Mouse (Mus musculus): ENCODE results near the gene Trpm3.
"Not testable (repeated sequence)": the region's sequence is repeated elsewhere in the genome, so short reads cannot be mapped to it uniquely, and the experiment has no call there.

The Trpm3 gene

DNA sequence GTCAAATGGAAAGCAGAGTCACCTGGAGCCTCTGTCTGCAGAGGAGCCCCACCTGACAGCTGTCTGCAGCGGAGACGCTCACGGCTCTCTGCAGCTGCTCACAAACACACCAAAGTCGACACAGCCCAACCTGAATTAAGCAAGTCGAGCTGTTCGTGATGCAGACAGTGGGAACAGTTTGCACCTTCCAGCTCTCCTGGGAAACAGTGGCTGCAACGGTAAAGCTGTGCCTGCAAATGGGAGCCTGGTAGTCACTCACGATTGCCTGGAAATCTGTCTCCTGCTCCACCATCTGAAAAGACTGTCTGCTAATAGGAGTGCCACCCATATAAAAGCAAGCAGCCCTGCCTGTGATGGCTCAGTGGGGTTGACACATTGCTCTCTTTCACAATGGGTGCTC is 865.0 kb downstream of the Trpm3 start:
- no peak for DNase-seq

DNA sequence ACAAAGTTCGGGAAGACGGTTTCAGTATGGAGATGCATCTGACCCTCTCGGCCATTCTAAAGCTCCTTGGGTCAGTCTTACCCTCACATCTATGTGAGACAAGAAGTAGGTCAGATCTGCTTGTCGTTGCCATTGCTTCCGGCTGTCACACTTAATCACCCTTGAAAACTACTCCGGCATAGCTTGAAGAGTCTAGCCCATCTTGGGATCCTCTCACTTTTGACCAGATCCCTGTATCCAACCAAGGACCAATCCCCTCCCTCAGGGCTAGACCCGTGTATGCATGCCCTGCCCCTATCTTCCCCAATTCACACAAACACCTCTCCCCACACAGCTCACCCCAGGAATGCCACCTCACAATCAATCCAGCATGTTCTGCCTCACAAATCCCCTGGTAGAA is 867.0 kb downstream of the Trpm3 start:
- no peak for DNase-seq

DNA sequence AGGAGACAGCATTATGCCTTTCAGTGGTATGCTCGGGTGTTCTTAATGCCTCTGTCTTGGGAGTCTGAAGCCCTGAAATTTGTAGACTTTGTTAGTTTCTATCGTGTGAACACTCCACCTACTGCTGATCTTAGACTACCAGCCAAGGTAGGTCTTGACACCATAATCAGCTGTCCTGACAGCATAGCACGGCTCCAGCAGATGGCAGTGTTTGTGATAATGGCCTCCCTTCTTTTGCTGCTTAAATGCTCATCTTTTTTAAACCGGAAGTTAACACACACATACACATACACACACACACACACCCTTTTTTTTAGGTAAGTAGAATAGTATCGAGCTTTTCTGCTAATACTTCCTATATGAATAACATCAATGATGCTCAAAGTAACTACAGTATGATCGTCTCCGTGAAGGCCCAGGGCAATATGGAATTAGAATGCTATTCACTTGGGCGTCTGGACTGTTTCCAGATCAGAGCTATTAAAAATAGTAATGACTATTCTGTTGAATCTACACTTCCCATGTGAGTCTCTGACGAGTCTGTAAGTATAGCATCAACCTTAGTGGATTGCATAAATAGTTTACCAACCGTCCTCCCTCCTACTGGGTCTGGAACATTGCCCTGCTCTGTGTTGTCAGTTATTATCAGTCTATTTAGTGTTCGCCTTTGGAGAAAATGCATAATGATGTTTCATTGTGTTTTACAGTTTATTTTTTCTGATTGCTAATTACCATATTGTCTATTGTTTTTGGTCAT is 867.8 kb downstream of the Trpm3 start:
- DNase-seq = peak in 1 of 2 experiments; percentile 13

DNA sequence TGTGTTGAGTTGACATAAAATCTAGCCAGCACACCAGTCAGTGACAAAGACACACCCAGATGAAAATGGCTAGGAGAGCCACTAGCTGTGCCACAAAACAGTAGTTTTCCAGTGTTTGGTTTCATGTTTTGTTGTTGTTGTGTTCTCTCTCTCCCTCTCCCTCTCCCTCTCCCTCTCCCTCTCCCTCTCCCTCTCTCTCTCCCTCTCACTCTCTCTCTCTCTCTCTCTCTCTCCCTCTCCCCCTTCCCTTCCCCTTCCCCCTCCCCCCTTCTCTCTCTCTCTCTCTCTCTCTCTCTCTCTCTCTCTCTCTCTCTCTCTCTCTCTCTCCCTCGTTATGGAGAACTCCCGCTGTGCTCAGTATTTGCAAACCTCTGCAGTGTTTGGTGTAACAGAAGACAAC is 874.8 kb downstream of the Trpm3 start:
- DNase-seq = no peak

DNA sequence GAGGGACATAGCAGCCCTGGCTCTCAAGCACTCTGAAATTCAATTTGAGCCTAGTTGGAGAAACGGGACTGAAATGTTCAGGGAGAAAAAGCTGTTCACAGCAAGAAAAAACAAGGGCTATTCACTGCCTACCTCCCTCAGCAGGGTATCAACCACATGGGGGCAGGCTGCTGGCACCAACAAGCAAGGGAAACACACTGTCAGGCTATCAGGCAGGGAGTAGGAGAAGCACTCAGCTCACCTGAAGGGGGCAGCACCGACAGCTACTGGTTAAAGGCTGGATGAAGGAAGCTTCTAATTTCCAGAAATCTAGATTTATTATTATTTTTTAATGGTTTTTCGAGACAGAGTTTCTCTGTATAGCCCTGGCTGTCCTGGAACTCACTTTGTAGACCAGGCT is 876.7 kb downstream of the Trpm3 start:
- peak in 1 of 2 experiments; percentile 11 for DNase-seq

DNA sequence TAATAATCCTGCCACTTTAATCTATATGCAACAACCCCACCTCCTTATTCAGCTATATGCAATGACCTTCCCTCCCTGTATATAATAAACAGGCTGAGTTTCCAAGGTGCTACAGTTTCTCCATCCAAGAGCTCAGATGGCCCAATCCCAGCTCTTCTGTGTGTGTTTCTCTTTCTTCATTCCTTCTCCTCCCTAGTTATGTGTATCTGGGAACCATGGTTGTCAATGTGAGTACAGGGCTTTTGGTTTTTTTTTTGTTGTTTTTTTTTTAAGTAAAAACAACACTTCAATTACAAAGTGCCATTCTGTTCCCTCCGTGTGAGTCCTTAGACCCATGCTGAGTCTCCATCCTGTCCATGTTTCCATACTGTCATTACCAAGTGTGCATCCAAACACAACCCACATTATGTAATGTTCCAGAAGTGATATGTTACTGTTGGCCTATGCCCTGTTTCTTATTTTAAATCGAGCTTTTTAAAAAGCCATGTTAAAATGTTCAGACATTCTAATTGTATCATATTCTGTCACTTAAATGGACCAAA is 879.4 kb downstream of the Trpm3 start:
- DNase-seq = no peak

DNA sequence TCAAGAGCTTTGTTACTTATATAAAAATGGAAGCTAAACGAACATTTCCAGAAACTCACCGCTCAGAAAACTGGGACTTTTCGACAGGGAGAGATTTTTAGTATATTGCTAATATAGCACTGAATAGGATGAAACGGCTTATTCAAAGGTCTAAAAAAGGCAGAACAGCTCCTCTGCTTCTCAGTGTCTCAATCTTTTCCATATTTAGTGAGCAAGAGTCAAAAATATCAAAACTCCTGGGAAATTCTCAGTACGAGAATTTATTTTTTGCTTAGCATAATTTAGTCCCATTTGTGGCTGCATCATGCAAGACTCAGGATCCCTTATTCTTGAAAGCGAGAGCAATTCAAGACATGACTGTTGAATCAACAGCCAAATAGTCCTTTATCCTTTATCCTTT is 884.1 kb downstream of the Trpm3 start:
- no peak for DNase-seq

DNA sequence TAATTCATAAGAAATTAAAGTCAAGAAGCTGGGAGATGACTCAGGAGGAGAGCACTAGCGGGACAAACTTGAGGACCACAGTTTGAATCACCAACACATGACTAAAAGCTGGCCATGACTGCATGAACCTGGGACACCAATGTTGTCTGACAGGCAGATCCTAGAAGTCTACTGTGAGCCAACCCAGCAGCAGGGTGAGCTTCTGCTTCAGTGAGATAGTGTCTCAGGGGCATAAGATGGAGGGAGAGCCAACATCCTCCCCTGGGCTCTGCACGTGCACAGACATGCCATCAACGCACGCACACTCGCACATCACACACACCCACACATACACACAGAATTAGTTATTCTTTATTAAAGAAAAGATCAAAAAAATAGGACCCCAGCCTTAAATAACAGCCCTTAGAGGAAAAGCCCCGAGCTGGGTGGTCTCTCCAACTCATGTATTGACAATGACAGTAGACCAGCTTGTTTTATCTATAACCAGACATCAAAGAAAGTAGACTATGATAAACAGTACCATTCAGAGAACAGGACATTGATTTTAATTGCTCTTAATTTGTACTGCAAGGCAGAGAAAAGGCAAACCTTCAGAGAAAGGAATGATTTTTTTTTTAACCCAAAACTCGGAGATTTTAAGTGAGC is 884.6 kb downstream of the Trpm3 start:
- DNase-seq = no peak

DNA sequence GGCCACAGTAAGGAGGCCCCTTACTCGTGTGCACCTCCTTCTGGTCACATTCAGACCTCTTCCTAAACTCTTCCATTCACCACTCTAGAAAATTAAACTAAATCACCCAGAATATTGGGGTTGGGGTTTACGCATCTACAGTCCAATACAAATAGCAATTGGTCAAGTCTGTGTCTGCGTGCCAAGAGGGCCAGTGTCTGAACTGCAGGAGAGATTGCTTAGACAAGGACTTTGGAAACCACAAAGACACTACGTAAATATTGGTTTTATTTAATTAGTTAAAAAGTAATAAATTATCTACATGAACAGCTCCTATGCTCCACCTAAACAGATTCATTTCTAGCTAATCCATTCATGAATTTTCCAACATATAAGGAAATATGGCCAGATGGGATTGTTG is 886.0 kb downstream of the Trpm3 start:
- no peak for DNase-seq

DNA sequence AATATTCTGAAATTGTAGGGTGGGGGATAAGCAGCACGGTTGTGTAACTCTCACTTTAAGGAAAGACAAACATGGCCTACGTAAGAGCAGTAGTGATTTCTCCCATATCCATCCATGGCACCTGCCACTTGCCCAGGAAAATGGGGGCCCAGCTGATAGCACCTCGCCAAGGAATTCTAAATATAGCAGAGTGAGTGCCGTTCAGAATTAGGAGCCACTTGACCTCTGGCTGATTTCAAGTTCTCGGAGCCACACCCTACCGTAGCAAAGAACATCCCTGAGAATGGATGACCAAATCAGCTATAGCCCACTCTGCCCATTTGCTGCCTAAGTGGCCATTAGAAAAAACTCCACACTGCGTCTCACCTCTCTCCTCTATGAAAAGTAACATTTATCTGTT is 887.6 kb downstream of the Trpm3 start:
- no peak for DNase-seq

DNA sequence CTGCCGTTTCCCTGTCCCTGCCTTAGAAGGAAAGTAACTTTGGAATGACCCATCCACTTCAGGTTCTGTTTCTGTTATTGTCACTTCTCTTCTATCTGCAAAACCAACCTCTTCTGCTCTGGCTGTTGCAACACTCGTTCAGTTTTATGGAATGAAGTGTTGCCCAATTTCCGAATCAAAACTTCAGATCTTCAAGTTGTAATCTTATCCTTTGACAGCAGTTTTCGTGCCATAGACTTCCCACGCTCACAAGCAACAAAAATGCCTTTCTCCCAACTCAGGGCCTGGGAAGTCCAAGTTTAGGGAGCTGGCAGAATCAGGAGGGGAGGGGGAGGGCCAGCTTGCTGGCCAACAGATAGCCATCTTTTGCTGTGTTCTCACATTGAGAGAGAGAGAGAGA is 889.4 kb downstream of the Trpm3 start:
- DNase-seq = no peak

DNA sequence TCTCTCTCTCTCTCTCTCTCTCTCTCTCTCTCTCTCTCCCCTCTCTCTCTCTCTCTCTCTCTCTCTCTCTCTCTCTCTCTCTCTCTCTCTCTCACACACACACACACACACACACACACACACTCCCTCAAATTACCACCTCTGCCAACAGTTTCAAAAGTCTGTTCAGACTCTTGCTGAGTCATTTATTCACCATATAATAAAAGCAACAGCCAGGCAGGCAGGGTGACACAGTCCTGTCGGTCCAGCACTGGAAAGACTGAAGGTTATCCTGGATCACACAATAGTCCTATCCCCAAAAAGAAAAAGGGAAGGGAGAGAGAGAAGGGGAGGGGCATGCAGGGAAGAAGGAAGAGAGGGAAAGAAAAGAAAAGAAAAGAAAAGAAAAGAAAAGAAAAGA is 894.5 kb downstream of the Trpm3 start:
- not testable (repeated sequence) for DNase-seq

DNA sequence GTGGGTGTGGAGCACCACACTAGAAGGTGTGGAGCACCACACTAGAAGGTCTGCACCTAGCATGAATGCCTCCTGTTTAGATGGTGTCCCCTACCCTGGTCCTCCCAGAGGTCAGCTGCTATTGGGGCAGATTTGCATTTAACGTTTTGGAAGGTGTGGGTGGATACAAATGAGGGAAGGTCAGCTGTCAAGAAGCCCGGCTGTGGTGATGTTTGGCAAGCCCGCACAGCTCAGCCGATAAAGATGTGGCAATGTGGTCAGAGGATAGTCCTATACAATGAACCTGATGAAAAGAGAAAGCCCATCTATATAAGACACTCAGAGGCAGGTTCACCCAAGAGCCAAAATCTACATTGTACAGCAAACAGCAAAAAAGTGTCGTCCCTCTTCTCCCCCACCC is 895.3 kb downstream of the Trpm3 start:
- no peak for DNase-seq

DNA sequence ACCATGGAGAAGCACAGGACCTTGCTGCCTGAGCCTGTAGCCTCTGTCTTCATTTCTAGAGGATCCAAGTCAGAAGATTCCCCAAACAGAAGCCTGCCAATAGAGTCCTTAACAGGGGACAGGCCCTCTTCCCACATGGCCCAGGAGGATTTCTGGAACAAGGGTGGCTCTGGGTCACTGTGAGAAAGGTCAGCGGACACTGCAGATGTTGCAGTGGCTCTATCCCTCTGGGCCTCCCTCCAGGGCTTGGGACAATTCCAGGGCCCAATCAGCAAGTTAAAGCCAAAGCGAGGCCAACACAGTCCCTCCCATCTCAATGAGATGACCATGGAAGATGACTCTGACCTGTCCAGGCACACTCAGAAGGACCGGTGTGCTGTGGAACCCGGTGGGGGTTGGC is 896.1 kb downstream of the Trpm3 start:
- DNase-seq = peak in 1 of 2 experiments; percentile 15

DNA sequence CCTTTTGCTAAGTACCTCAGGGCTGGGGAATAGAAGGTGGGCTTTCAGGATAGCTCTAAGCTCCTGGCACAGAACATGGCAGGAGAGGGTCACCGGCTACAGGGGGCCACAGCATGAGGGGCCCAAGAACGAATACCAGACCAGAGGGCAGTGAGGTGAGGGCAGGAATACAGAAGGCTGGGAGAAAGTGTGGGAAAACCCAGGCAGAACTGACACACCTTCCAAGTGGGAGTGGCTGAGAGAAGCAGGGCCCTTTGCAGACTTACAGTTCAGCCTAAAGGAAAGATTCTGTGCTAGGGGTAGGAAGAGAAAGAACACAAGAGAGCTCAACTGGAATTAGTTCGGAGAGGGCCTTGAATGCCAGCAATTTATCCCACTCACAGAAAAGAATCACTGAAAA is 896.9 kb downstream of the Trpm3 start:
- no peak for DNase-seq

DNA sequence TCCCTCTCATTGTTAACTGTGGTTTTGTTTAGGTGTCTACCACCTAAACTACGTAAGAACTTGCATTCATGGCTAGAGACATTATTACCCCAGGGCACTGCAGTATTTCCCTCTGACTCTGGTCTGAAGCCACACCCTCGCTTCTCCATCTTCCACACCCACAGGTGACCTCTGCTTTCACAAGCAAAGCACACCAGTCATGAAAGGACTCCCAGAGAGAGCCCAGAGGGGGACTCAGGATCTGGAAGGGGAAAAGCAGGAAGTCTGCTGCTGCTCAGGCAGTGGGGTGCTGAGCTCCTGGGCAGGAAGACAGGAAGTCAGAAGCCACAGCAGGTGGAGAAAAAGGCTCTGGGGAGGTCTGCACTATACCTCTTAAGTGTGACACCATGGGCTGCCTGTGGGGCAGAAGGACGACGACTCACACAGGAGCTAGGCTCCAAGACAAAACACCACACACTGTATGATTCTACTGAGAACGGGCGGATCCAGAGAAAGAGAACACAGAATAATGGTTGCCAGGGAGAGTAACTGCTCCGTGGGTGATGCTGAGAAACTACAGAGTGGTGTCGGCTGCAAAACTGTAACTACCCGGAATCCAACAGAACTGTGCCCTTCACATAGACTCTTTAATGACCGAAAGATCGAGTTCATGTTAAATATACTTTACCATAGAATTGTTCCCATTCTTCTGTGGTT is 898.1 kb downstream of the Trpm3 start:
- DNase-seq = no peak

DNA sequence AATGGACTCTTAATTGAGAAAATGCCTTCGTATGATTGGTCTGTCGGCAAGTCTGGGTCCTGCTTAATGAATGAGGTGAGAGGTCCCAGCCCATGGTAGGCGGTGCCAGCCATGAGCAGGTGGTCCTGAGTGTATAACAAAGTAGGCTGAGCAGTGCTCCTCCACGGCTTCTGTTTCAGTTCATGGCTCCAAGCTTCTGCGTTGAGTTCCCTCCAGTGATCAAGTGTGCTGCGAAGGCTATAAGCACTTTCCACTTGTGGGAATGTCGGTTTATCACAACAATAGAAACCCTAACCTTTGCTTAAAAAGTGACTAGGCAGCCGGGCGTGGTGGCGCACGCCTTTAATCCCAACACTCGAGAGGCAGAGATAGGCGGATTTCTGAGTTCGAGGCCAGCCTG is 898.7 kb downstream of the Trpm3 start:
- DNase-seq = no peak

DNA sequence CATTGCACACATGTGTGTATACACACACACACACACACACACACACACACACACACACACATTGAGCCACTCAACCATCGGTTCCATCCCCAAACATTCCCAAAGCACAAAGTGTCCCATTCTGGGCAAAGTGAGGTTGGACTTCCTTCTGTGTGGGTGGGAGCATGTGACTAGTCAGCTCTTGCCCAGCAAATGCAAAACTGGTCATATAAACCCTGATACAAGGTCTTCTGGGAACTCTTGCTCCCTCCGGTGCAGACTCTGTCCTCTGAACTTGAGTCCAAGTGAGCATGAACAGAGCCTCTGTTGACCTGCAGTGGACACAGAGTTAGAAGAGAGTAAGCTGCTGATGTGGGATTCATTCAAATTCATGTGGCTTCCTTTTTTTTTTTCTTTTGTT is 899.5 kb downstream of the Trpm3 start:
- DNase-seq = no peak

DNA sequence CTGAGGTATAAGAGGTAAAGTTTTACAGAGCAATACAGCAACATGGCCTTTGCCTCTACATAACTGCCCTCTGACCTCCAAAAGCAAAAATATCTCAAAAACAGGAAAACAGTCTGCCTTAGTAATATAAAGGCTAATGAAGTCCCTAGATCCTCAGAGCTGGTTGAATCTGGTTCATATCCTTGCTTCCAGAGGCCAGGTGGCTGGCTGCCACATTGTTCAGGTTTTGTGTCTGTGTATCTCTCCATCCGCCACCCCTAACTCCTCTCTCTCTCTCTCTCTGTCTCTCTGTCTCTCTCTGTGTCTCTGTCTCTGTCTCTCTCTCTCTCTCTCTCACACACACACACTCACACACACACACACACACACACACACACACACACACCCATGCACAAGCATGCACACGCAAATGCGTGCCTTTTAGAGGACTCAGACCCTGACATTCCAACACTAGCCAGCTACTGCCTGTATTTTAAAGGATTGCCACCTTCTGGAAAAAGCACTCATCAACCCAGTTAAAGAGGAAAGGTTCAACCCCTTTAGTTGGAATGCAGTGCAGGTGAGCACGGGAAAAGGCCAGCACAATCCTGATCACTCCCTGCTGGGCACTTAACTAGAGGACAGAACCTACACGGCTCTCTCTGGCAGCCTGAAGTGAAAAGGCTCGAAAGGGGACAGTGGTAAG is 902.8 kb downstream of the Trpm3 start:
- DNase-seq = no peak

DNA sequence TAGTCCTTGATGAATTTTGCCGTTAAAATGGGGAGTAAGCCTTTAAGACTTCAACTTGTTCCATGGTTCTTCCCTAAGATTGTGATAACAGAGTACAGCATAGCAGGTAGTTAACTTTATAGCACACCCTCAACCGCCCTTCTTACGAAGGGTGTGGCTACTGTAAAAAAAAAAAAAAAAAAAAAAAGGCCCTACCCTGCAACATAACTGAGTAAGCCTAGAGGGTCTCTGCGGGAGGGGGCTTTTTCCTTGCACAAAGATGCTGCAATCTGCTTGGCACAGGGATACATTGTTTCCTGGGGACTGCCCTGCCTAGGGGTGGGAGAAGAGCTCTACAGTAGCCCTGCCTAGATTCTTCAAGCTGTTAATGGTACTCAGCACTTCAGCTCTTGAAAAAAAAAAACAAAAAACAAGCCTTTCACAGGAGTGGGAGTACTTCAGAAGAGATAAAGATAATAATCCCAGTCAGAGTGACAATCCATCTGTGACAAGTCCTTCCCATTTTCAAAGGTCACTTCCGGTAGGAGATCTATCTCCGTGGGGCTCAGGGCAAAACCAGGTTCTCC is 903.4 kb downstream of the Trpm3 start:
- no peak for DNase-seq

DNA sequence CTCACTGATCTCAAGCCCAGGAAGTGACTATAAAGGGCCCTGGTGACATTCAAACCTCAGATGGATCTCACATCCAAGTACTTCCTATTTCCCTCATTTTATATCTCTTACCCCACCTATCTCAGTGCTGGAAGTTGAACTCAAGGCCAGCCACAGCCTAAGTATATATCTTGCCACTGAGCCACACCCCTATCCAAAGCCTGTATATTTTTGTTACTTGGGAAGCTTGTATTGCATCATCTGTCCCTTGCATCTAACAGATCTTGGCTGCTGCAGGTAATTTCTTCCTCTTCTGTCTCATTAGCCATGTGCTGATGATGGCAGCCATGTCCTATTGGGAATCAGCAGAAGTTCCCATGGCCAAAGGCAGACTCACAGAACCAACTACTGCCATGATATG is 904.9 kb downstream of the Trpm3 start:
- DNase-seq = no peak
